21 mouse cellular contexts compared by ENCODE assay signal in the genomic region with DNA sequence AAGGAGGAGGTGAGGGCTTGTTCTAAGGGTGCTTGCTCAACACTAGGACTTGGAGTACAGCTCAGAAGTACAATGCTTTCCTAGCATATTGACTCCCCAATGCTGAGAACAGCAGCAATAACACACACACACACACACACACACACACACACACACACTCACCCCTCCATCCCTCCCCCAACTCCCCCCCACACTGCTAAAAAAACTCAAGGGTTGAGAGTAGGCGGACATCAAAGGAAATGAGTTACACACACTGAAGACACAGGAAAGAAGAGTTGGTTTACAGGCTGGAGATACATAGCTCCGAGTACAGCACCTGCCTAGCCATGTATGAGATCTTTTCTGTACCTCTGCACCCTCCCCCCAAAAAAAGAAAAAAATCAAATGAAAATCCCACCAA. TPM values are rescaled to one million over a fixed set of nuclear protein-coding genes. Genes with fewer than 3 reads are reported as not detected.
DNase-seq lines count a peak whose midpoint lies in the region; ATAC-seq lines count a peak whose summit lies in the region.
"Had no signal": no experiment of that assay in that cellular context is flagged by ENCODE, and none has a peak within 500 bp of the region (broad histone marks: within the 10 kb centered on the region; RNA-seq: fewer than 3 reads in every experiment).

No protein-coding gene starts in this region.

- no peak overlapping the region; the same call in 1 of the 2 replicates for H3K27ac ChIP-seq in heart, embryonic 12.5 days (ENCODE audit: poor library complexity, severe bottlenecking)
- no peak overlapping the region for H3K27ac ChIP-seq in liver, embryonic 11.5 days (ENCODE audit: low read depth, low read length)
- H3K27ac ChIP-seq: embryonic facial prominence, embryonic 12.5 days had no signal

- peaks cover 44% of the 10 kb centered on the region for H3K4me1 ChIP-seq in heart, embryonic 12.5 days (replicated peaks)
- H3K4me1 ChIP-seq in liver, embryonic 11.5 days (replicated peaks; ENCODE audit: control insufficient read depth, insufficient read depth, low read length) = peaks cover 69% of the 10 kb centered on the region
- H3K4me1 ChIP-seq: embryonic facial prominence, embryonic 12.5 days had no signal

- peaks cover 4% of the 10 kb centered on the region; the same call in 1 of the 2 replicates for H3K9me3 ChIP-seq in heart, embryonic 12.5 days (replicated peaks)
- peaks cover 6% of the 10 kb centered on the region for H3K9me3 ChIP-seq in liver, embryonic 11.5 days (ENCODE audit: control insufficient read depth, low read length)
- H3K9me3 ChIP-seq: embryonic facial prominence, embryonic 12.5 days had no signal

- H3K4me2 ChIP-seq in heart, embryonic 12.5 days = peak overlapping the region; percentile 25; the same call in 1 of the 2 replicates
- H3K4me2 ChIP-seq in liver, embryonic 11.5 days = peak overlapping the region; percentile 72
- H3K4me2 ChIP-seq: embryonic facial prominence, embryonic 12.5 days had no signal

- WGBS in heart, embryonic 12.5 days = 55% methylated on average over 2 of the region's 2 CpGs
- WGBS in liver, embryonic 11.5 days = 63% methylated on average over 2 of the region's 2 CpGs

- ATAC-seq in heart, embryonic 12.5 days (ENCODE audit: insufficient number of reproducible peaks, low FRiP score) = no peak
- no peak for ATAC-seq in liver, embryonic 11.5 days (replicated peaks; ENCODE audit: low FRiP score)
- ATAC-seq in neutrophil, adult 5-6 weeks (ENCODE audit: extremely low read depth, insufficient number of reproducible peaks, low FRiP score, poor library complexity, severe bottlenecking) = peak; percentile 40; the same call in 1 of the 2 replicates
- ATAC-seq: forebrain, embryonic 14.5 days had no signal

- no peak overlapping the region for H3K4me3 ChIP-seq in heart, embryonic 12.5 days
- H3K4me3 ChIP-seq in liver, embryonic 11.5 days (ENCODE audit: low read depth, low read length) = no peak overlapping the region
- H3K4me3 ChIP-seq: embryonic facial prominence, embryonic 12.5 days had no signal

- H3K9ac ChIP-seq in heart, embryonic 12.5 days = no peak overlapping the region
- no peak overlapping the region for H3K9ac ChIP-seq in liver, embryonic 11.5 days (ENCODE audit: low read depth, low read length)
- H3K9ac ChIP-seq: embryonic facial prominence, embryonic 12.5 days had no signal

- H3K36me3 ChIP-seq in heart, embryonic 12.5 days = peaks cover 5% of the 10 kb centered on the region; the same call in 1 of the 2 replicates
- H3K36me3 ChIP-seq in liver, embryonic 11.5 days (ENCODE audit: control insufficient read depth, insufficient read depth, low read length) = no peaks in the 10 kb centered on the region; the same call in 1 of the 2 replicates
- H3K36me3 ChIP-seq: embryonic facial prominence, embryonic 12.5 days had no signal

- DNase-seq in heart, postnatal 14 days = no peak
- DNase-seq in CD4-positive, CD25-positive, alpha-beta regulatory T cell, adult 2 months (ENCODE audit: low read depth, low spot score) = peak; percentile 79
- no peak for DNase-seq in liver, embryonic 11.5 days (ENCODE audit: low spot score)
- DNase-seq in lung, postnatal 25 days (ENCODE audit: low spot score) = no peak
- no peak for DNase-seq in cerebellum, adult 9-11 months
- DNase-seq in retina, embryonic 14.5 days (ENCODE audit: low spot score) = no peak
- DNase-seq: B cell, adult 2 months; cerebellum, postnatal 10 days; gastrocnemius, postnatal 10 days; kidney, postnatal 36 days; lung, adult 2 months had no signal

- H3K27me3 ChIP-seq in heart, embryonic 12.5 days (replicated peaks) = no peaks in the 10 kb centered on the region
- no peaks in the 10 kb centered on the region for H3K27me3 ChIP-seq in liver, embryonic 11.5 days (replicated peaks; ENCODE audit: control insufficient read depth, insufficient read depth, low read length)
- H3K27me3 ChIP-seq: embryonic facial prominence, embryonic 12.5 days had no signal

- intact Hi-C loops in heart, postnatal 14 days (cut with DNase I) = no loop called here

RNA-seq across cellular contexts. Expression of a gene that starts 7.5 kb away (rescaled TPM):
- 74.8 and 77.4 TPM in 2 replicates for polyA plus RNA-seq in heart, embryonic 12.5 days (2016; fragmentation: Nextera tagmentation; extraction: Ambion mirVana)
- total RNA-seq in heart, postnatal 14 days (2021) = 10 to 100 TPM; 69.8 to 74.9 TPM
- 164 and 171 TPM in 2 replicates for polyA plus RNA-seq in liver, embryonic 11.5 days (2014; fragmentation: Nextera tagmentation; extraction: Ambion mirVana)
- total RNA-seq in neutrophil, adult 5-6 weeks (2017) = 42.7 and 45.7 TPM in 2 replicates

RNA-seq across cellular contexts. Expression of a gene that starts 7.5 kb away (rescaled TPM):
- 0.10 and 0.12 TPM in 2 replicates for polyA plus RNA-seq in heart, embryonic 12.5 days (2016; fragmentation: Nextera tagmentation; extraction: Ambion mirVana)
- total RNA-seq in heart, postnatal 14 days (2021) = under 1 TPM; 0.10 to 0.12 TPM
- 0.18 and 0.57 TPM in 2 replicates for polyA plus RNA-seq in liver, embryonic 11.5 days (2014; fragmentation: Nextera tagmentation; extraction: Ambion mirVana)
- total RNA-seq in neutrophil, adult 5-6 weeks (2017) = 2.9 and 3.6 TPM in 2 replicates

RNA-seq across cellular contexts. Expression of a gene that starts 53.8 kb away (rescaled TPM):
- polyA plus RNA-seq in heart, embryonic 12.5 days (2016; fragmentation: Nextera tagmentation; extraction: Ambion mirVana) = not detected in 2 replicates
- not detected for total RNA-seq in heart, postnatal 14 days (2021)
- polyA plus RNA-seq in liver, embryonic 11.5 days (2014; fragmentation: Nextera tagmentation; extraction: Ambion mirVana) = not detected in 2 replicates
- total RNA-seq in neutrophil, adult 5-6 weeks (2017) = not detected in 2 replicates
- total RNA-seq: adrenal gland, adult 18-20 months; gastrocnemius, postnatal 10 days; left cerebral cortex, adult 8-10 months; megakaryocyte progenitor cell, adult 5-6 weeks had no signal
- polyA plus RNA-seq: embryonic facial prominence, embryonic 12.5 days; forebrain, embryonic 14.5 days; heart, postnatal 0 days; intestine, embryonic 14.5 days; lung, adult 2 months; stomach, embryonic 16.5 days had no signal
